Mouse (Mus musculus): ENCODE data around the gene Med28. TPM values are rescaled to one million over a fixed set of nuclear protein-coding genes. Genes with fewer than 3 reads are reported as not detected.

The Med28 gene
- polyA plus RNA-seq, 1 experiment from 2014 or later = 314 TPM

DNA sequence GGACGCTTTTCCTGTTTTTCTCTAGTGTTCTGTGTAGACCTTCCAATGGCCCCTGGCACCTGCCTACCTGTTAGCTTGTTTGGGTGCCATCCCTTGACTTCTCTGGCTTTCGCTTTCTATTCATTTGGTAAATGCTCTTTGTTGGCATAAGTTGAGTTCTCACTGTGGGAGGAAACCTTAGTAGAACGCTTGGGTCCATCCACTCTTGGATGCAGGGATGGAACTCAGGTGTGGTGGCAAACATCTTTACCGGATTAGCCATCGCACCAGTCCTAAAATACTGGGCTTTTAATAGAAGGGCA, 731 bp downstream of the Med28 start:
- H3K36me3 ChIP-seq = peaks cover 41% of the 10 kb centered on the region

GRCm38 (mm10) chr5:45521601-45522000, 1.6 kb downstream of the Med28 start:
- Histone ChIP-seq H3K27ac (no peak overlapping the region), H3K9me3 (replicated peaks) (no peaks in the 10 kb centered on the region), H3K4me3 (peak overlapping the region; percentile 96), H3K36me3 (peaks cover 42% of the 10 kb centered on the region), H3K27me3 (ENCODE audit: low read depth, poor library complexity, severe bottlenecking) (no peaks in the 10 kb centered on the region), H3K4me1 (peaks cover 13% of the 10 kb centered on the region)
- DNase-seq (ENCODE audit: low spot score) = no peak
- WGBS = 95% methylated on average over 6 of the region's 6 CpGs

More for the DNA sequence above, 731 bp downstream of the Med28 start:
- H3K4me3 ChIP-seq = peak overlapping the region; percentile 96
- no peak for DNase-seq (ENCODE audit: low spot score)
- no peaks in the 10 kb centered on the region for H3K27me3 ChIP-seq (ENCODE audit: low read depth, poor library complexity, severe bottlenecking)
- H3K4me1 ChIP-seq = peaks cover 13% of the 10 kb centered on the region
- H3K27ac ChIP-seq = peak overlapping the region; percentile 94
- 7% methylated on average over 5 of the region's 5 CpGs for WGBS
- no peaks in the 10 kb centered on the region for H3K9me3 ChIP-seq (replicated peaks)

- Histone ChIP-seq H3K4me1 (peaks cover 10% of the 10 kb centered on the region), H3K27me3 (ENCODE audit: low read depth, poor library complexity, severe bottlenecking) (no peaks in the 10 kb centered on the region), H3K4me3 (no peak overlapping the region), H3K27ac (no peak overlapping the region), H3K36me3 (peaks cover 72% of the 10 kb centered on the region), H3K9me3 (replicated peaks) (no peaks in the 10 kb centered on the region)
- 97% methylated on average over 10 of the region's 10 CpGs for WGBS
- DNase-seq (ENCODE audit: low spot score) = no peak
These were observed 5.1 kb downstream of the Med28 start for GRCm38 (mm10) chr5:45525101-45525500.

DNA sequence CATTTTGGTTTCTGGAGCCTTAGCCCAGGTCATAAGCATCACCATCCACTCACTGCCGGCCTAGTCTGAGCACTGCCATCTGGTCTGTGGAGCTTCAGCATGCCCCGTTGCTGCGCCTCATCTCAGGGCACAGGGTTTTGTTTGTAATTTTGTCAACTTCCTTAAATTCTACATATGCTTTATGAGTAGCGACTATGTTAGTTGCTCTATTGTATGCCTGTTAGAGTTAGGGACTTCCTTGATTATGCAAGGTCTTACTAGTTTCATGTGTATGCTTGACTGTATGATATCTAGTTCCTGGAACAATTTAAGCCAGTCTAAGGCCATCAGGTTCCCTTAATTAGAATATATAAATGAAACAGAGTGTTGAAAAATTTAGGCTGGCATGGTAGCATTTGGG, 6.3 kb downstream of the Med28 start:
- no peak for DNase-seq (ENCODE audit: low spot score)
- H3K9me3 ChIP-seq (replicated peaks) = no peaks in the 10 kb centered on the region
- H3K4me3 ChIP-seq = no peak overlapping the region
- WGBS = 95% methylated on average over 4 of the region's 4 CpGs
- H3K27me3 ChIP-seq (ENCODE audit: low read depth, poor library complexity, severe bottlenecking) = no peaks in the 10 kb centered on the region
- H3K27ac ChIP-seq = no peak overlapping the region
- H3K36me3 ChIP-seq = peaks cover 80% of the 10 kb centered on the region
- peaks cover 4% of the 10 kb centered on the region for H3K4me1 ChIP-seq

GRCm38 (mm10) chr5:45529696-45530095, 9.7 kb downstream of the Med28 start:
- H3K36me3 ChIP-seq = peaks cover 67% of the 10 kb centered on the region
- DNase-seq (ENCODE audit: low spot score) = peak; percentile 57
- no peak overlapping the region for H3K27ac ChIP-seq
- H3K9me3 ChIP-seq (replicated peaks) = no peaks in the 10 kb centered on the region
- WGBS = 95% methylated on average over 3 of the region's 3 CpGs
- H3K4me3 ChIP-seq = no peak overlapping the region
- H3K4me1 ChIP-seq = peaks cover 7% of the 10 kb centered on the region; the same call in 1 of the 2 replicates
- no peaks in the 10 kb centered on the region for H3K27me3 ChIP-seq (ENCODE audit: low read depth, poor library complexity, severe bottlenecking)

DNA sequence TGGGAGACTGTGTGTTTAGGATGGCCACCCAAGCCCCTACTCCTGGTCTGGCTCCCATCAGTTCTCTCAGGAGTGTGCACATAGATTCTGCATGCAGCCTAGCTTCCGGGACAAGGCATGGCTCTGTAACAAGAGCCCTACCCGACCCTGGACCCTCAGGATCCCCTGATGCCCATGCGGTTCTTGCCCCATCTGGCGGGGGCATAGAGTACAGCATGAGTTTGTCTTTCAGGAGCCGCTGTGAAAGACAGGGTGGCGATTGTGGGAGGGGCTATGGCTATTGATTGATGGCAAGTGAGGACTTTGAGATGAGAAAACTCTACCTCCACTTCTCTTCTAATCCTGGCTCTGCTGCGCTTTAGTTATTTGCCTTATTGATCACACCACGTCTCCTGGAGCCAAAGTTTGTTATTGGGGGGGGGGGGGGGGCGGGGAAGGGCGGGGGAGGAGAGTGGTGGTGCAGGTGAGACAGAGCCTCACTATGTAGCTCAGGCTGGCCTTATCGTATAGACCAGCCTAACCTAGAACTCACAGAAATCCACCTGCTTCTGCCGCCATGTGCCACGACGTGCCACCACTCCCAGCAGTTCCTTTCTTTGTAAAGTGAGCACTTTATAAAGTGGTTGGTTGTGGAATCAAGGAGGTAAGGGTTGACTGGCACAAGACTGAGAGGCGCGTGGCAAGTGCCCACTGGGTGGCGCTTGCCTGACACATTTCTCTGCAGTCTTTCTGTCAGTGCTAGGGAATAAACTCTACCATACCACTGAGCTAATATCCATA, 14.5 kb downstream of the Med28 start:
- 6% methylated on average over 17 of the region's 17 CpGs for WGBS
- Histone ChIP-seq H3K27me3 (ENCODE audit: low read depth, poor library complexity, severe bottlenecking) (no peaks in the 10 kb centered on the region), H3K4me1 (peaks cover 8% of the 10 kb centered on the region; the same call in 1 of the 2 replicates), H3K4me3 (peak overlapping the region; percentile 10; the same call in 1 of the 2 replicates), H3K9me3 (replicated peaks) (no peaks in the 10 kb centered on the region), H3K36me3 (peaks cover 19% of the 10 kb centered on the region), H3K27ac (no peak overlapping the region)
- peak; percentile 72 for DNase-seq (ENCODE audit: low spot score)

GRCm38 (mm10) chr5:45535177-45535576, 15.1 kb downstream of the Med28 start:
- Histone ChIP-seq H3K4me1 (peaks cover 8% of the 10 kb centered on the region; the same call in 1 of the 2 replicates), H3K9me3 (replicated peaks) (no peaks in the 10 kb centered on the region), H3K36me3 (peaks cover 12% of the 10 kb centered on the region), H3K27me3 (ENCODE audit: low read depth, poor library complexity, severe bottlenecking) (no peaks in the 10 kb centered on the region), H3K4me3 (no peak overlapping the region), H3K27ac (no peak overlapping the region)
- WGBS = 65% methylated on average over 4 of the region's 4 CpGs
- no peak for DNase-seq (ENCODE audit: low spot score)

GRCm38 (mm10) chr5:45539502-45539901, 19.5 kb downstream of the Med28 start:
- Histone ChIP-seq H3K4me3 (no peak overlapping the region), H3K36me3 (no peaks in the 10 kb centered on the region), H3K9me3 (replicated peaks) (no peaks in the 10 kb centered on the region), H3K4me1 (peaks cover 2% of the 10 kb centered on the region; the same call in 1 of the 2 replicates), H3K27ac (no peak overlapping the region), H3K27me3 (ENCODE audit: low read depth, poor library complexity, severe bottlenecking) (no peaks in the 10 kb centered on the region)
- DNase-seq (ENCODE audit: low spot score) = no peak
- WGBS = 56% methylated on average over 10 of the region's 10 CpGs

- H3K4me1 ChIP-seq = no peaks in the 10 kb centered on the region
- H3K27me3 ChIP-seq (ENCODE audit: low read depth, poor library complexity, severe bottlenecking) = no peaks in the 10 kb centered on the region
- H3K4me3 ChIP-seq = no peak overlapping the region
- H3K36me3 ChIP-seq = no peaks in the 10 kb centered on the region
- DNase-seq (ENCODE audit: low spot score) = no peak
- no peak overlapping the region for H3K27ac ChIP-seq
- no peaks in the 10 kb centered on the region for H3K9me3 ChIP-seq (replicated peaks)
- WGBS = 76% methylated on average over 5 of the region's 5 CpGs
These were observed 23.3 kb downstream of the Med28 start for GRCm38 (mm10) chr5:45543374-45543773.

DNA sequence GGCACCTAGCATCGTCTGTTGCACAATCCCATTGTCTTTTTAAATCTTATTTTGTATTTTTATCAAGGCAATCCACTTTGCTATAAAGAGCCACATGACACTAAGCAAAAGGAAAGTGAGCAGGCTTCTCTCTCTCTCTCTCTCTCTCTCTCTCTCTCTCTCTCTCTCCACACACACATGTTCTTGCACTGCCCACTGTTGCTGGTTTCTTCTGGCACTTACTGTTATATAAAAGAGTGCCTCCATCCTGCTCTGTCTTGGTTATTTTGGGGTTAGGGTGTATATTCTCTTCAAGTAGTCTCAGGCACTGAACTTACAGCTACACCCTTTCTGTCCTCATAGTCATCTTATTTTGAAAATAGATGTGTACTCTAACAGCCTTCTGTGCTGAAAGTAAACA, 29.6 kb downstream of the Med28 start:
- H3K9me3 ChIP-seq (replicated peaks) = no peaks in the 10 kb centered on the region
- no peaks in the 10 kb centered on the region for H3K4me1 ChIP-seq
- WGBS = 97% methylated on average over 1 of the region's 1 CpGs

GRCm38 (mm10) chr5:45564054-45564453, 44.0 kb downstream of the Med28 start:
- WGBS = 72% methylated on average over 6 of the region's 6 CpGs
- Histone ChIP-seq H3K27me3 (ENCODE audit: low read depth, poor library complexity, severe bottlenecking) (no peaks in the 10 kb centered on the region), H3K36me3 (no peaks in the 10 kb centered on the region)

More for the DNA sequence above, 29.6 kb downstream of the Med28 start:
- Histone ChIP-seq H3K4me3 (no peak overlapping the region), H3K36me3 (no peaks in the 10 kb centered on the region), H3K27ac (no peak overlapping the region), H3K27me3 (ENCODE audit: low read depth, poor library complexity, severe bottlenecking) (no peaks in the 10 kb centered on the region)
- no peak for DNase-seq (ENCODE audit: low spot score)

GRCm38 (mm10) chr5:45565829-45566228, 45.8 kb downstream of the Med28 start:
- Histone ChIP-seq H3K36me3 (no peaks in the 10 kb centered on the region), H3K27ac (no peak overlapping the region), H3K9me3 (replicated peaks) (no peaks in the 10 kb centered on the region), H3K4me1 (no peaks in the 10 kb centered on the region), H3K27me3 (ENCODE audit: low read depth, poor library complexity, severe bottlenecking) (no peaks in the 10 kb centered on the region), H3K4me3 (no peak overlapping the region)
- WGBS = 93% methylated on average over 1 of the region's 1 CpGs
- DNase-seq (ENCODE audit: low spot score) = no peak

More at GRCm38 (mm10) chr5:45564054-45564453, 44.0 kb downstream of the Med28 start:
- no peak overlapping the region for H3K4me3 ChIP-seq
- no peak for DNase-seq (ENCODE audit: low spot score)
- H3K4me1 ChIP-seq = no peaks in the 10 kb centered on the region
- no peaks in the 10 kb centered on the region for H3K9me3 ChIP-seq (replicated peaks)
- no peak overlapping the region for H3K27ac ChIP-seq

GRCm38 (mm10) chr5:45572816-45573215, 52.8 kb downstream of the Med28 start:
- H3K4me3 ChIP-seq = no peak overlapping the region
- no peaks in the 10 kb centered on the region for H3K9me3 ChIP-seq (replicated peaks)
- WGBS = 42% methylated on average over 5 of the region's 5 CpGs
- peak; percentile 41 for DNase-seq (ENCODE audit: low spot score)
- H3K4me1 ChIP-seq = peaks cover 13% of the 10 kb centered on the region
- no peaks in the 10 kb centered on the region for H3K36me3 ChIP-seq
- H3K27ac ChIP-seq = no peak overlapping the region
- H3K27me3 ChIP-seq (ENCODE audit: low read depth, poor library complexity, severe bottlenecking) = no peaks in the 10 kb centered on the region

Data from limb, embryonic 10.5 days (tissue).